Mouse (Mus musculus): ENCODE measurements at regions not wholly inside any gene's neighbourhood (a gene's known extent, or its start where the extent isn't known, plus 50 kb on each side); places are given as distances from the start of the nearest gene placed in this dataset.

DNA sequence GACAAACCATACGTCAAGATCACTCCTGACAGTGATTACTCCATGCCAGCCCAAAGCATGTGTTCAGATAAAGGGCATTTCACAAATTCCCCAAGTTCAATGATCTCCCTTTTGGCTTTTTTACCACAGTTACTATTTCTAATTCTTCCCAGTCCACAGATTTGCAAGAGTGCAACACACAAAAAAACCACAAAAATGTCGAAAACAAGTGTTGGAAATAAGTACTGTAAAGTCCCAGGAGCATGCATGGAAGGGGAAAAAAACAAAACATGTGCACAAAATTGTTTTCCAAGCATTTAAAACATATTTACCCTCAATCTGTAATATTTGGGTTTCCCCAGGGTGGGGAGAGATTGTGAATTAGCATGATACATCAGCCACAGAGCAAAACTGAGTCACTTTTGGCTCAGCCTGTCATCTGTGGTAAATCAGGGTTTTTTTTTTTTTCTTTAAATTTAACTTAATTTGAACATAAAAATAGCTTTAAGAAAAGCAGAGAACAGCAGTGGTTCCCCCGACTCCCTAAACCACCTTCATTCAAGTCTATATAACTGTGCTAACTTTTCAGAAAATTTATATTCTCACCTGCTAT, 351.3 kb upstream of the Intu start:
- Histone ChIP-seq H3K4me2 (no peak overlapping the region), H3K4me1 (no peaks in the 10 kb centered on the region), H3K9me3 (no peaks in the 10 kb centered on the region), H3K27ac (no peak overlapping the region), H3K27me3 (no peaks in the 10 kb centered on the region), H3K9ac (no peak overlapping the region), H3K4me3 (no peak overlapping the region), H3K36me3 (no peaks in the 10 kb centered on the region)
- ATAC-seq (ENCODE audit: borderline replicate concordance, extremely low read depth, low FRiP score, low TSS enrichment): no peak
- WGBS: 68% methylated on average over 3 of the region's 3 CpGs

- Histone ChIP-seq H3K27ac (no peak overlapping the region), H3K9ac (no peak overlapping the region), H3K4me3 (no peak overlapping the region), H3K9me3 (no peaks in the 10 kb centered on the region), H3K36me3 (no peaks in the 10 kb centered on the region), H3K4me1 (no peaks in the 10 kb centered on the region), H3K4me2 (no peak overlapping the region), H3K27me3 (no peaks in the 10 kb centered on the region)
- no peak for ATAC-seq (ENCODE audit: borderline replicate concordance, extremely low read depth, low FRiP score, low TSS enrichment)
- WGBS: 75% methylated on average over 5 of the region's 5 CpGs
Measured at GRCm38 (mm10) chr3:40185597-40186320, 345.3 kb upstream of the Intu start.

- Histone ChIP-seq H3K27me3 (no peaks in the 10 kb centered on the region), H3K4me1 (no peaks in the 10 kb centered on the region), H3K36me3 (no peaks in the 10 kb centered on the region), H3K4me2 (no peak overlapping the region), H3K27ac (no peak overlapping the region), H3K9me3 (no peaks in the 10 kb centered on the region), H3K9ac (no peak overlapping the region), H3K4me3 (no peak overlapping the region)
- WGBS: 65% methylated on average over 6 of the region's 6 CpGs
- ATAC-seq (ENCODE audit: borderline replicate concordance, extremely low read depth, low FRiP score, low TSS enrichment): no peak
Measured at GRCm38 (mm10) chr3:40189529-40189928, 341.6 kb upstream of the Intu start.

DNA sequence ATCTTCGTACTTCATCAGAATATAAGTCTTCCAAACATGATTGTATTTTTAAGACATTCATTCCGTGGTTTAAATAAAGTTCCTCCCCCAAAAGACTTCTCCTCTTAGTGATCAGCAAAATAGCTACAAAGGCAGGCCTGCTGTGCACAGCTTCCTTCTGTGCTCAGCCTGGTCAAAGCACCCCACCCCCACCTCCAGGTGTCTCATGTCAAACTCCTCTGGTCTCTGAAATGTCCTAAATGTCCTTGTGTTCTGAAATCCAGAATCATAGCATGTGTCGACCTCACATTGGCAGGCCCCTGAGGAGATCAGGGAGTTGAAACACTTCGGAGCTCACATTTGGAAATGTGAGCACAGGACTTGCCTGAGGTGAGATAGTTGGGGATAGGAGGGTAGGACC, 341.1 kb upstream of the Intu start:
- Histone ChIP-seq H3K4me1 (no peaks in the 10 kb centered on the region), H3K36me3 (no peaks in the 10 kb centered on the region), H3K9me3 (no peaks in the 10 kb centered on the region), H3K27ac (no peak overlapping the region), H3K4me2 (no peak overlapping the region), H3K4me3 (no peak overlapping the region), H3K27me3 (no peaks in the 10 kb centered on the region), H3K9ac (no peak overlapping the region)
- no peak for ATAC-seq (ENCODE audit: borderline replicate concordance, extremely low read depth, low FRiP score, low TSS enrichment)
- 49% methylated on average over 4 of the region's 4 CpGs for WGBS

- no peak overlapping the region for H3K4me3 ChIP-seq
- no peak for ATAC-seq (ENCODE audit: borderline replicate concordance, extremely low read depth, low FRiP score, low TSS enrichment)
- no peaks in the 10 kb centered on the region for H3K27me3 ChIP-seq
- WGBS: 84% methylated on average over 4 of the region's 4 CpGs
- H3K9ac ChIP-seq: no peak overlapping the region
- no peaks in the 10 kb centered on the region for H3K9me3 ChIP-seq
- H3K4me1 ChIP-seq: no peaks in the 10 kb centered on the region
- H3K36me3 ChIP-seq: no peaks in the 10 kb centered on the region
- no peak overlapping the region for H3K4me2 ChIP-seq
- no peak overlapping the region for H3K27ac ChIP-seq
Measured at GRCm38 (mm10) chr3:40200174-40200573, 330.9 kb upstream of the Intu start.

DNA sequence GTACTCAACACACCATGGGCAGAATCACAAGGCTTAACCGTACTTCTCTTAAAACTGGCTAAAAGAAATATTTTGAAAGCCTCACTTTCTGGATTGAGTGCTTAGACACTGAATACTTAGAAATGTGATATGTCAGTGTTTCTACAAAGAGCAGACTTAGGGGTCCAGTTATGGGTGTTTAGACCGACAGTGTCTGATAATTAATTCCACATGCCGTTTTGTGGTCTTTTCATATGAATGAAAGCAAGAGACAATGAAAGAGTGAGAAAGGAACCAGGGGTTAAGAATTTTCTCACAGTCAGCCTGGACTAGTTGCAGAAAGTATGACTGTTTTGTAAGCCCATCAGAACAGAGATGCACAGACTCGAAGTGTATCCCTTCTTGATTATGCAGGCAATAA, 324.8 kb upstream of the Intu start:
- H3K9ac ChIP-seq: no peak overlapping the region
- no peaks in the 10 kb centered on the region for H3K27me3 ChIP-seq
- 83% methylated on average over 4 of the region's 4 CpGs for WGBS
- H3K4me1 ChIP-seq: no peaks in the 10 kb centered on the region
- no peaks in the 10 kb centered on the region for H3K36me3 ChIP-seq
- no peak for ATAC-seq (ENCODE audit: borderline replicate concordance, extremely low read depth, low FRiP score, low TSS enrichment)
- no peaks in the 10 kb centered on the region for H3K9me3 ChIP-seq
- H3K4me2 ChIP-seq: no peak overlapping the region
- H3K27ac ChIP-seq: no peak overlapping the region
- no peak overlapping the region for H3K4me3 ChIP-seq

DNA sequence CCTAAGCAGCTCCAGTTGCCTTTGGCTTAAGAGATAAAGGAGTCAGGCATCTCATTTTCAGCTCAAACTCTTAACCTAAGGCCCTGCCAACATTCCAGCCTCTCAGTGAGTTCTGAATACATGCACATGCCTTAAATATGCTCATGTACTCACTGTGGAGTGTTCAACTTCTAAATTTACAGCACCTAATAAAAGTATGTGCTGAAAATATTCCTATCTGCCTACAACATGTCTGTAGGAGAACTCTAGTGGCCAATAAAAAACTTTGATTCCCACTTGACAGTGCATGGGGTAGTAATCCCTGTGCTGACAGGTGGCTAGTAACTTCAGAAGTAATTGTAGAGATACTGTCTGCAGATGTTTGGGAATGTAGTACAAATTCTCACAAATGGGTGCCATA, 319.3 kb upstream of the Intu start:
- Histone ChIP-seq H3K27me3 (no peaks in the 10 kb centered on the region), H3K27ac (no peak overlapping the region), H3K4me3 (no peak overlapping the region), H3K4me1 (no peaks in the 10 kb centered on the region), H3K9me3 (no peaks in the 10 kb centered on the region), H3K4me2 (no peak overlapping the region), H3K9ac (no peak overlapping the region), H3K36me3 (no peaks in the 10 kb centered on the region)
- ATAC-seq (ENCODE audit: borderline replicate concordance, extremely low read depth, low FRiP score, low TSS enrichment): no peak

- no peak for ATAC-seq (ENCODE audit: borderline replicate concordance, extremely low read depth, low FRiP score, low TSS enrichment)
- Histone ChIP-seq H3K4me3 (no peak overlapping the region), H3K36me3 (no peaks in the 10 kb centered on the region), H3K27ac (no peak overlapping the region), H3K4me2 (no peak overlapping the region), H3K4me1 (no peaks in the 10 kb centered on the region), H3K9me3 (no peaks in the 10 kb centered on the region), H3K27me3 (no peaks in the 10 kb centered on the region), H3K9ac (no peak overlapping the region)
- WGBS: 56% methylated on average over 1 of the region's 1 CpGs
Measured at GRCm38 (mm10) chr3:40226772-40227171, 304.3 kb upstream of the Intu start.

- H3K4me3 ChIP-seq: no peak overlapping the region
- no peaks in the 10 kb centered on the region for H3K4me1 ChIP-seq
- no peak overlapping the region for H3K9ac ChIP-seq
- 80% methylated on average over 4 of the region's 4 CpGs for WGBS
- H3K27ac ChIP-seq: no peak overlapping the region
- no peaks in the 10 kb centered on the region for H3K9me3 ChIP-seq
- H3K36me3 ChIP-seq: no peaks in the 10 kb centered on the region
- H3K4me2 ChIP-seq: no peak overlapping the region
- H3K27me3 ChIP-seq: no peaks in the 10 kb centered on the region
- ATAC-seq (ENCODE audit: borderline replicate concordance, extremely low read depth, low FRiP score, low TSS enrichment): no peak
Measured at GRCm38 (mm10) chr3:40243499-40244101, 287.5 kb upstream of the Intu start.

- H3K9ac ChIP-seq: no peak overlapping the region
- H3K9me3 ChIP-seq: no peaks in the 10 kb centered on the region
- H3K4me2 ChIP-seq: no peak overlapping the region
- H3K4me1 ChIP-seq: no peaks in the 10 kb centered on the region
- no peak overlapping the region for H3K27ac ChIP-seq
- no peak overlapping the region for H3K4me3 ChIP-seq
- H3K27me3 ChIP-seq: no peaks in the 10 kb centered on the region
- H3K36me3 ChIP-seq: no peaks in the 10 kb centered on the region
- WGBS: 50% methylated on average over 5 of the region's 5 CpGs
- no peak for ATAC-seq (ENCODE audit: borderline replicate concordance, extremely low read depth, low FRiP score, low TSS enrichment)
Measured at GRCm38 (mm10) chr3:40254376-40254775, 276.7 kb upstream of the Intu start.

DNA sequence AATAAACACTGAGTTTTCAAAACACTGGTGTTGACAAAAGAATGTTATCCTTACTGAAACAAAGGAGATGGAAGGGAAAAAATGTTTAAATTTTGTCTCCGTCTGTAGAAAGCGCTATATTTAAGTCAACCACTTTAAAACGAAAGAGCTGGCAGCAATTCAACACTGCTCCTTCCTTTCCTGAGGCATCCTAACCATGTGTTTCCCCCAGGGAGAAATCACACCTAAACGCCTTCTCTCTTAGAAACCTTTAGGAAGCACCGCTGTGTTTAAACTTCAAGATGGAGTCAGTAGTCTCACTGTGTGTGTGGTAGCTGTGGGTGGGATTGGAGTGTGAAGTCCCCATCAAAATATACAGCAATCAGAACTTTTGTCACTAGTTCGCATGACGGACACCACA, 268.6 kb upstream of the Intu start:
- 56% methylated on average over 7 of the region's 7 CpGs for WGBS
- H3K4me1 ChIP-seq: no peaks in the 10 kb centered on the region
- no peaks in the 10 kb centered on the region for H3K27me3 ChIP-seq
- H3K36me3 ChIP-seq: no peaks in the 10 kb centered on the region
- H3K9me3 ChIP-seq: no peaks in the 10 kb centered on the region
- no peak overlapping the region for H3K4me3 ChIP-seq
- ATAC-seq (ENCODE audit: borderline replicate concordance, extremely low read depth, low FRiP score, low TSS enrichment): no peak
- H3K27ac ChIP-seq: no peak overlapping the region
- H3K4me2 ChIP-seq: no peak overlapping the region
- no peak overlapping the region for H3K9ac ChIP-seq

DNA sequence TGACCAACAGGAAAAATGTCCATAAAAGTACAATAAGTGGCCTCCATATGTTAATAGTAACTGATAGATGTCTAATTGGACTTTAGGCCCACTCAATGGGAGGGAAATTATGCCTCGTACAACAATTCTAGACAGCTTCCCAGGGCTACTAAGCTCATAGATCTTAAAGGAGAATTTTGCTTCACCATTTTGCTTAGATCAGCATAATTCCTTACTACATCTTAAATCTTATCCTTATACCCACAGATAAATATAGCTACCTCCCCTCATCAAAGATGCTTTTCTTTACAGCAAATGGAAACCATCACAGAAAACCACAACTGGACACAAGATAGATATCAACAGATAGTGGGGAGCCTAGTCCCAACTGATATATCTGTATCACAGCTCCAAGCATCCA, 263.6 kb upstream of the Intu start:
- Histone ChIP-seq H3K27me3 (no peaks in the 10 kb centered on the region), H3K36me3 (no peaks in the 10 kb centered on the region), H3K9ac (no peak overlapping the region), H3K4me3 (no peak overlapping the region), H3K4me1 (no peaks in the 10 kb centered on the region), H3K9me3 (no peaks in the 10 kb centered on the region), H3K4me2 (no peak overlapping the region), H3K27ac (no peak overlapping the region)
- ATAC-seq (ENCODE audit: borderline replicate concordance, extremely low read depth, low FRiP score, low TSS enrichment): no peak
- WGBS: 72% methylated on average over 1 of the region's 1 CpGs

Measured in lung, embryonic 15.5 days (tissue).